9 mouse cellular contexts compared by ENCODE assay signal in genomic region chr5:72796186-72796613, GRCm38 (mm10). TPM values are rescaled to one million over a fixed set of nuclear protein-coding genes. Genes with fewer than 3 reads are reported as not detected.
DNase-seq lines count a peak whose midpoint lies in the region; ATAC-seq and TF ChIP-seq lines count a peak whose summit lies in the region.
"Had no signal": no experiment of that assay in that cellular context is flagged by ENCODE, and none has a peak within 500 bp of the region (broad histone marks: within the 10 kb centered on the region; RNA-seq: fewer than 3 reads in every experiment).

No protein-coding gene starts in this region.

- H3K27me3 ChIP-seq in embryonic facial prominence, embryonic 14.5 days (replicated peaks; ENCODE audit: control insufficient read depth, insufficient read depth, low read length): no peaks in the 10 kb centered on the region
- no peaks in the 10 kb centered on the region for H3K27me3 ChIP-seq in hindbrain, embryonic 12.5 days
- no peaks in the 10 kb centered on the region for H3K27me3 ChIP-seq in liver, postnatal 0 days (ENCODE audit: insufficient read depth, low read length)
- H3K27me3 ChIP-seq: neural tube, embryonic 12.5 days had no signal

- H3K36me3 ChIP-seq in embryonic facial prominence, embryonic 14.5 days (ENCODE audit: control insufficient read depth, insufficient read depth, low read length): no peaks in the 10 kb centered on the region
- no peaks in the 10 kb centered on the region for H3K36me3 ChIP-seq in hindbrain, embryonic 12.5 days
- H3K36me3 ChIP-seq in liver, postnatal 0 days (replicated peaks; ENCODE audit: insufficient read depth, low read length): no peaks in the 10 kb centered on the region
- H3K36me3 ChIP-seq: neural tube, embryonic 12.5 days had no signal

- peak; percentile 36 for DNase-seq in right cerebral cortex, adult 18-20 months
- DNase-seq in right cerebral cortex, postnatal 14 days: no peak
- peak; percentile 26 for DNase-seq in embryonic facial prominence, embryonic 14.5 days (ENCODE audit: low spot score)
- no peak for DNase-seq in liver, postnatal 0 days
- peak; percentile 64 to 67 for DNase-seq in spleen, postnatal 36 days (ENCODE audit: low spot score in 2 of 2)
- no peak for DNase-seq in left cerebral cortex, postnatal 14 days (ENCODE audit: low spot score in 2 of 2)
- no peak for DNase-seq in cerebellum, postnatal 10 days

- H3K9me3 ChIP-seq in embryonic facial prominence, embryonic 14.5 days (ENCODE audit: control insufficient read depth, low read length): no peaks in the 10 kb centered on the region
- no peaks in the 10 kb centered on the region for H3K9me3 ChIP-seq in hindbrain, embryonic 12.5 days (replicated peaks)
- no peaks in the 10 kb centered on the region for H3K9me3 ChIP-seq in liver, postnatal 0 days (ENCODE audit: low read length)
- H3K9me3 ChIP-seq: neural tube, embryonic 12.5 days had no signal

- ATAC-seq in embryonic facial prominence, embryonic 14.5 days (ENCODE audit: low read depth): peak; percentile 47; the same call in 1 of the 2 replicates
- no peak for ATAC-seq in hindbrain, embryonic 12.5 days (ENCODE audit: low FRiP score)
- peak; percentile 67 for ATAC-seq in liver, postnatal 0 days

- peak overlapping the region; percentile 10 for H3K4me3 ChIP-seq in embryonic facial prominence, embryonic 14.5 days (ENCODE audit: low read depth, low read length)
- H3K4me3 ChIP-seq in hindbrain, embryonic 12.5 days: no peak overlapping the region
- H3K4me3 ChIP-seq in liver, postnatal 0 days (ENCODE audit: low read depth, low read length): peak overlapping the region; percentile 44
- H3K4me3 ChIP-seq: neural tube, embryonic 12.5 days had no signal

- peak overlapping the region; percentile 40 for H3K4me2 ChIP-seq in embryonic facial prominence, embryonic 14.5 days (ENCODE audit: low read depth, low read length)
- peak overlapping the region; percentile 32 for H3K4me2 ChIP-seq in hindbrain, embryonic 12.5 days (replicated peaks)
- H3K4me2 ChIP-seq in liver, postnatal 0 days (ENCODE audit: low read depth, low read length): peak overlapping the region; percentile 70
- H3K4me2 ChIP-seq: neural tube, embryonic 12.5 days had no signal

- 43% methylated on average over 14 of the region's 14 CpGs for WGBS in embryonic facial prominence, embryonic 14.5 days
- WGBS in hindbrain, embryonic 12.5 days: 62% methylated on average over 14 of the region's 14 CpGs
- 13% methylated on average over 14 of the region's 14 CpGs for WGBS in liver, postnatal 0 days (ENCODE audit: insufficient replicate concordance)

- no peaks in the 10 kb centered on the region for H3K4me1 ChIP-seq in embryonic facial prominence, embryonic 14.5 days (ENCODE audit: control insufficient read depth, insufficient read depth, low read length)
- H3K4me1 ChIP-seq in hindbrain, embryonic 12.5 days: no peaks in the 10 kb centered on the region
- peaks cover 5% of the 10 kb centered on the region; the same call in 1 of the 2 replicates for H3K4me1 ChIP-seq in liver, postnatal 0 days (ENCODE audit: insufficient read depth)

- intact Hi-C loops in left cerebral cortex, postnatal 14 days (cut with DNase I): no loop called here

- no peak for TF ChIP-seq EP300 in liver, postnatal 0 days (IDR thresholded peaks at IDR 0.05; ENCODE audit: low read depth)

- 0 out of 2 replicates have a peak overlapping the region, but pooled peaks have one; percentile 30 for H3K9ac ChIP-seq in embryonic facial prominence, embryonic 14.5 days (ENCODE audit: low read depth, low read length)
- H3K9ac ChIP-seq in hindbrain, embryonic 12.5 days: no peak overlapping the region
- H3K9ac ChIP-seq in liver, postnatal 0 days (replicated peaks): peak overlapping the region; percentile 58
- H3K9ac ChIP-seq: neural tube, embryonic 12.5 days had no signal

- TF ChIP-seq CTCF in liver, postnatal 0 days (IDR thresholded peaks at IDR 0.05; ENCODE audit: low read depth): no peak

- peak overlapping the region; percentile 17; the same call in 1 of the 2 replicates for H3K27ac ChIP-seq in embryonic facial prominence, embryonic 14.5 days (replicated peaks; ENCODE audit: low read depth, low read length)
- H3K27ac ChIP-seq in hindbrain, embryonic 12.5 days: no peak overlapping the region
- peak overlapping the region; percentile 68 for H3K27ac ChIP-seq in liver, postnatal 0 days (ENCODE audit: low read depth)
- H3K27ac ChIP-seq: neural tube, embryonic 12.5 days had no signal

RNA-seq across cellular contexts. Expression of gene Txk, which starts 43.6 kb away (rescaled TPM):
- 0.11 and 0.12 TPM in 2 replicates for polyA plus RNA-seq in embryonic facial prominence, embryonic 14.5 days (2014; fragmentation: Nextera tagmentation; extraction: Ambion mirVana)
- 0.12 TPM in 1 of 2 replicates, not detected in the other for polyA plus RNA-seq in hindbrain, embryonic 12.5 days (2016; fragmentation: Nextera tagmentation; extraction: Ambion mirVana)
- polyA plus RNA-seq in liver, postnatal 0 days (2015; fragmentation: Nextera tagmentation; extraction: Ambion mirVana): 0.27 and 0.32 TPM in 2 replicates
- total RNA-seq in left cerebral cortex, postnatal 14 days (2021): under 1 TPM; 0.24 to 0.27 TPM

Comparison
In these comparisons a context has a peak if more than half of its experiments do, and no peak if none do; other contexts are left out.
1. DNase-seq: peak in right cerebral cortex, adult 18-20 months (single experiment), embryonic facial prominence, embryonic 14.5 days (single experiment) and spleen, postnatal 36 days (2 of 2); none in right cerebral cortex, postnatal 14 days (single experiment), liver, postnatal 0 days (single experiment), left cerebral cortex, postnatal 14 days (0 of 2) and cerebellum, postnatal 10 days (0 of 2).
2. Peak in every context shown above with its lines, with median percentiles within 50 percentile points of each other: H3K4me2 ChIP-seq.